Mouse (Mus musculus) thymus, postnatal 0 days (tissue): ENCODE data around the gene Bcar3. TPM values are rescaled to one million over a fixed set of nuclear protein-coding genes. Genes with fewer than 3 reads are reported as not detected.
"Not testable (repeated sequence)": the region's sequence is repeated elsewhere in the genome, so short reads cannot be mapped to it uniquely, and the experiment has no call there.

Experiments
- DNase-seq: peaks from one replicate; pipeline ENCODE4 v3.0.0-alpha.2; 2015; ENCODE audit warnings: low spot score
- polyA plus RNA-seq: library from polyadenylated mRNA; unstranded; fragments of >200 nt; fragmentation: Nextera tagmentation; extraction: Ambion mirVana; gene quantifications from 2 replicates; pipeline ENCODE4 v1.2.1, GENCODE M21; 2015

Gene Bcar3
- polyA plus RNA-seq = 4.5 and 5.3 TPM in 2 replicates

DNA sequence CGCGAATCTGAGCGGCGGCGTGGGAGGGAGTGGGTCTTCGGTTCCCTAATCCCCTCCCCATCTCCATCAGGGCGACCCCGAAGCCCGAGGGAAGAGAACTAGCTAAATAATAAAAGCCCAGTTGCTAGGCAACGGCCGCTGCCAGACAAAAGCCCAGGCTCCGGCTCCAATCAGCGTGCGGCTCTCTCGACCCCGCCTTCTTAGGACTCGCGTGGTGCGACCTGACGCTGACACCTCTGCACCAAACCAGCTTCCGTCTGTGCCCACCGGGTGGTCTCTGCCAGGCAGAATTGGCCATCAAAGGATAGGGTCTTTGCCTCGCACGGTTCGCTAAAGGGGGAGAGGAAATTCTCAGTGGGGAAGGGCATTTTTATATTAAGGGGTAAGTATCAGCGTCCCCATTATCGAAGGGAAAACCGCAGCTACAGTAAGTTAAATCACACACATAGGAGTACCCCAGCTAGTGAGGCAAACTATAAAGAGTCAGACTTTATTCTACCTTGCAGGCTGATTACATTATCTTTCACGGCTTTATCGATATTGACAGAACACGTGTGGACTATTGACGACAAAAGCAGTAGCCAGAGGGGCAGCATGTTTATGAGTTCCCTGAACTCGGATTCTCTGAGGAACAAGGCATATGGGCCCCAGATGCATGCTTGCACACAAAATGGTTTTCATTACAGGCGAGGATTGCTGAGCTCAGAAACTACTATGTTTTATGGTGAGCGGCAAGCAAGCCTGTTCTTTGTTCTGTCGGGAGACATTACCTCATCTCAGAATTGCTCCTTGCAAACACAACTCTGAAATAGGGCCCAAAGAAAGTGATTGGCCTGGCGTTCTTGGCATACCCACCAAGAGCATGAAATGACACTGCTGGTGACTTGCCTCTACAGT lies at the start of gene Bcar3:
Gene Bcar3, plus strand, starts transcription at position 183 of the 897 bp plus-strand sequence.
- peak; percentile 94 for DNase-seq

GRCm38 (mm10) chr3:122244759-122245158 lies 49.2 kb upstream of the Bcar3 start:
- DNase-seq = no peak

GRCm38 (mm10) chr3:122245215-122245877 lies 48.6 kb upstream of the Bcar3 start, which contains the start of gene Gclm:
Gene Gclm (plus strand): TSS chr3:122245557.
- peak; percentile 94 for DNase-seq

GRCm38 (mm10) chr3:122245878-122246332 lies 48.0 kb upstream of the Bcar3 start:
- peak; percentile 48 for DNase-seq

DNA sequence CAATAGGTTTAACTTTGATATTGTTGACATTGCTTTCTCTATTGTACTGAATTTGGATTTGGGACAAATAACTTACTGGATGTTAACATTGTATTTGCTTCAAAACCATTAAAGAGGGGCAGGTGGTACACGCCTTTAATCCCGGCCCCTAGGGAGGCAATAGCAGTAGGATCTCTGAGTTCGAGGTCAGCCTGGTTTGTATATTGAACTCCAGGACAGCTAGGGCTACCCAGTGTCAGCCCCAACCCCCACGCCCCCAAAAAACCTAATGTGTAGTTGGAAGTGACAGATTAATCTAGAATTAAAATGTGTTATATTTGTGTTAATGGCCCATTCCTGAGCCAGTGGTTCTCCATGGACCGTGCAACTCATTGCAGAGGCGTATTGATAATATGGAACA lies 47.5 kb upstream of the Bcar3 start:
- no peak for DNase-seq

DNA sequence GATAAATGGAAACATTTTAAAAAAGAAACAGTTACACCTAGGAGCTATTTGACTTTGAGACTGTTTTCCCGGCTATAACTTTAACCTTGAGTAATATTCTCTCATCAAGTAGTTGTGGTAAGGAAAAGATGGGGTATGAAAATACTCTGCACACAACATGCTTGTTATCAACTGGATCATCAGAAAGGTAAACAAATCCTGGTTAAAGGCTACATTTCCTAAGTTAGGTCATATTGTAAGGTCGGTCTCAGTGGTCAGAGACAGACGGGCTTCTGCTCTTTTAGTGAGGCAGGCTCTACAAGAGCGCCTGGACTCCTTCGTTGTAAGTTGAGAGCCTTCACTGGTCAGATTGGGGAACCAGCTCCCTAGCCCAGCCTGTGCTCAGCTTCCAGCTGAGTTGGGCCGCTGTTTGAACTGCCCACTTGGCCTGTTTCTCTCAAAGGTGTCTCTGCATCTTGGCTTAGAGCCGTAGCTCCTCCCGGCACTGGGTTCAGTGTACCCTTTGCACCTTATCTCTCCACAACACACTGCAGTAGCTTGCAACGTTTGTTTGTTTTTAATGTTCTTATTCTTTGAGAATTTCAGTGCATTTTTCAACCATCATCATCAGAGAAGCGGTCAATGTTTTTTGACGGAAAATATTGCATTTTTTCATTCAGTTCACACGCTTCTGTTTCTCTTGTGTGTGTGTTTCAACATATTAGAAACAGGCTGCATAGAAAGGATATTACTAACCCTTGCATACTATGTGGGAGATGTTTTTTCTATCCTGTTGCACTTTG lies 46.8 kb upstream of the Bcar3 start:
- no peak for DNase-seq

DNA sequence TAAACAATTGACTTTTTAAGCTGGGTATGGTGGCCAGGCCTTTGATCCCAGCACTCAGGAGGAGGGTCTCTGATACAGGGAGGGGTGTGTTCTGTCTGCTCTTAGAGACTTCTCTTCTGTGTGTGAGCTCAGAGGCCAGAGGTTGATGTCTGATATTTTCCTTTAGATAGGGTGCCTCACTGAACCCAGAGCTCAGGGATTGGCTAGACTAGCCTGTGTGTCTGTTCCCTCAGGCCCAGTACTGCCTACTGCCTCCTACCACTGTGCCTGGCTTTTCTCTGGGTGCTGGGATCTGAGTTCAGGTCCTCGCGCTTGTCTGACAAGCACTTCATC lies 46.2 kb upstream of the Bcar3 start:
- DNase-seq = no peak

- no peak for DNase-seq
Measured at GRCm38 (mm10) chr3:122252466-122253253, 41.3 kb upstream of the Bcar3 start.

GRCm38 (mm10) chr3:122254050-122254449 lies 39.9 kb upstream of the Bcar3 start:
- DNase-seq = not testable (repeated sequence)

DNA sequence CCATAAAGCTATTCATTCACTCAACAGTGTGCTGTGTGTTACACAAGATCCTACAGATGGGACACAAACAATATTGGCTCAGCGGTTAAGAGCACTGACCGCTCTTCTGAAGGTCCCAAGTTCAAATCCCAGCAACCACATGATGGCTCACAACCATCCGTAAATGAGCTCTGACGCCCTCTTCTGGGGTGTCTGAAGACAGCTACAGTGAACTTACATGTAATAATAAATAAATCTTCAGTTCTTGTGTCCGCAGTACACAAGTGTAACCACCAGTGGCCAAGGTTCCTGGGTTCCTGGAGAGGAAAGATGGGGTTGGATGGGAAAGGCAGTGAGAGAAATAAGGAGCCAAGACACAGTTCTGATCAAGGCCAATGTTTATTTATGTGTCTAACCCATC lies 23.9 kb upstream of the Bcar3 start:
- DNase-seq = no peak

GRCm38 (mm10) chr3:122272565-122272964 lies 21.4 kb upstream of the Bcar3 start:
- not testable (repeated sequence) for DNase-seq

- DNase-seq = peak; percentile 72
Measured at GRCm38 (mm10) chr3:122273407-122274240, 20.3 kb upstream of the Bcar3 start.

GRCm38 (mm10) chr3:122274241-122275024 lies 19.5 kb upstream of the Bcar3 start, which contains the start of gene Dnttip2:
Gene Dnttip2 (plus strand): TSS chr3:122274388.
- DNase-seq = peak; percentile 86

DNA sequence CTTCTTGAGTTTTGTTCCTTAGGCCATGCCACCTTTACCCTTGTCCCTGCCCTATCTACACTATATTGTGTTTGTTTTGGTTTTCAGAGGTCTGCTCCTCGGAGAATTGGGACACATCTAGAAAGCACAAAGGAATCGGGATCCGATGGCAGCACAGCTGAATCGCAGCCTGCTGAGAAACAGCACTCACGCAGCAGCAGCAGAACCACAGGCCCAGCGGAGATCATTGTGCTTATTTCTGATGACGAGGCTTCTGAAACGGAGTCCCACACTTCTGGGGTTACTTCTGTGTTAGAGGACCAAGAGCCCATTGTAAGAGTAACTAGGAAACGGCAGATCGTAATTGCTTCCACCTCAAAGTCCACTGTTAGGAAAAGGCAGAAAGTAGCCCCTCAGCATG lies 18.8 kb upstream of the Bcar3 start:
- DNase-seq = no peak

DNA sequence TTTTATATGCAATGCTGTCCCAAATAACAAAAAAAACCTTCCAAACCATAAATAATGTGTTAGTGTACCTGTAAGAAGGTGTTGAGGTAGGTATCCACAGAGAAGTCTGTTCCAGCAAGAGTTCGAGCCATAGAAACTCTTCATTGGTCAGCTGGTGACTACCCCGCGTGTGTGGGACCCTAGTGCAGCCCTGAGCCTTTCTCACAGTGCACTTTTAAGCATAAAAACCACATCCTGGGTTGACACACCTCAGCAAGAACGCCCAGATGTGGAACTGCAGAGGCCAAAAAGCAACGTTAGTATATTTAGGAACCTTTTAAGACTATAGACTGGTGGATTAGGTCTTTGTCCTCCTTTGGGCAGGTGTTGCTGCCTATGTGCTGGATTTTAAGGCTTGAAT lies 6.7 kb upstream of the Bcar3 start:
- DNase-seq = peak; percentile 74

DNA sequence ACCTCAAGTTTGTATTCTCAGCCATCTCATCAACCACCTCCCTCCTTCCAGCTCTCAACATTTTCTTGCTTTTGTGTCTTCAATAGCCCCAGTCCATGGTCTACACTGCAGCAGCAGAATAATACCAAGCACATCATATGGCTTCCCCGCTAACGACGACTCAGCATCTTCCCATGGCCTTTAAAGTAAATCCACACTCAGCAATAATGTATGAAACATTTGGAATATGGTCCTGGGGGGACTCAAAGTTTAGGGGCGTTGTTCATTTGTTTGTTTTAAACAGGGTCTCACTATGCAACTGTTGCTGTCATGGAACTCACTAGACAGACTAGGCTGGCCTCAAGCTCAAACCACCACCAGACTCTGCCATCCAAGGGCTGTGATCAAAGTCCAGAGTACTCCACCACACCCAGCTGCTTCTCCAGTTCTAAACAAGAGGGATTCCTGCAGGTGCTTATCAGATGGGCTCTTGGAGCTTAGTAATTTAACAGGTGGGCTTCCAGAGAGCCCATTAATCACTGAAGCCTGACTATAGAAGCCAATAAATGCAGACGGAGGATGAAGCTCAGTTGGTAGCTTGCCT lies 5.2 kb upstream of the Bcar3 start:
- DNase-seq = no peak

DNA sequence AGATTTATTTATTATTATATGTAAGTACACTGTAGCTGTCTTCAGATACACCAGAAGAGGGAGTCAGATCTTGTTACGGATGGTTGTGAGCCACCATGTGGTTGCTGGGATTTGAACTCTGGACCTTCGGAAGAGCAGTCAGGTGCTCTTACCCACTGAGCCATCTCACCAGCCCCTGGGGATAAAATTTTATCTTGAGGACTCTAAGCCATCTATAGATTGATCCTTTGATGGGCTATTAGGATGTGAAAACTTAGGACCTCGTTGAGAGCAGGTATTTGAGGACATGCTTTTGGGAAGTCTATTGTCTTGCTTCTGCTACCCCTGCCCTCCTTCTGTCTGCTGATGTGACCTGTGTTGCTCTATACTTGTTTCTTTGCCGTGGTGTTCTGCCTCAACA lies 4.6 kb upstream of the Bcar3 start:
- DNase-seq = not testable (repeated sequence)

DNA sequence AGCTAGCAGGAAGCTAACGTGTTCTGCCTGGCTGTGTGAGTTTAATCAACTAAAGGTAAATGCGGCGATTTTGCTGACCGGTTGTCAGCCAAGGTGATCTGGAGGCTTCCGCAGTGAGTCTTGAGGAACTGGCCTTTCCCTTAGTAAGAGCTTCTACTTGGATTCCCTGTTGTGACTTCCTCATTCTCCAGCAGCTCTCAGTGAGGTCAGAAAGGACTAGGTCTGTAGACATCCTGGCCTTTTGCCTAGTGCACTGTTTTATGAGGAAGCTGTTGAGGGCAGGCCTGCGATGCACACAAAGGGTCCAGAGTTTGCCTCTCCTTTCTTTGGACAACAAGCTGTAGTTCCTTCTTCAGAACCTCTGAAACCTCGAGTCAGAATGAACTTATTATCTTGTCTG lies 3.2 kb upstream of the Bcar3 start:
- DNase-seq = no peak

- DNase-seq = no peak
Measured at GRCm38 (mm10) chr3:122291828-122292227, 2.1 kb upstream of the Bcar3 start.
